Mouse (Mus musculus) embryo, embryonic 9.5 days (tissue): ENCODE measurements around the gene Gm5475.

Experiments used
- DNase-seq: peaks from one replicate; pipeline ENCODE4 v3.0.0-alpha.2; 2017; ENCODE audit errors: extremely low spot score

The Gm5475 gene

GRCm38 (mm10) chr15:100449495-100449894 is 27.5 kb downstream of the Gm5475 start:
- no peak for DNase-seq

- DNase-seq, result no peak
Measured at GRCm38 (mm10) chr15:100451245-100451644, 29.3 kb downstream of the Gm5475 start.

GRCm38 (mm10) chr15:100452486-100452885 is 30.5 kb downstream of the Gm5475 start:
- DNase-seq, result no peak

GRCm38 (mm10) chr15:100456356-100456991 is 34.5 kb downstream of the Gm5475 start:
- no peak for DNase-seq

GRCm38 (mm10) chr15:100457340-100457739 is 35.4 kb downstream of the Gm5475 start:
- peak; percentile 76 for DNase-seq

- peak; percentile 55 for DNase-seq
Measured at GRCm38 (mm10) chr15:100458055-100458454, 36.1 kb downstream of the Gm5475 start.

GRCm38 (mm10) chr15:100460942-100461341 is 39.0 kb downstream of the Gm5475 start:
- peak; percentile 31 for DNase-seq

GRCm38 (mm10) chr15:100461646-100462045 is 39.7 kb downstream of the Gm5475 start:
- DNase-seq, result no peak

GRCm38 (mm10) chr15:100462086-100462485 is 40.1 kb downstream of the Gm5475 start:
- no peak for DNase-seq

- DNase-seq, result peak; percentile 55
Measured at GRCm38 (mm10) chr15:100463712-100464111, 41.8 kb downstream of the Gm5475 start.

- DNase-seq, result no peak
Measured at GRCm38 (mm10) chr15:100465432-100465831, 43.5 kb downstream of the Gm5475 start.

GRCm38 (mm10) chr15:100467738-100468137 is 45.8 kb downstream of the Gm5475 start:
- no peak for DNase-seq

GRCm38 (mm10) chr15:100468295-100469188 is 46.6 kb downstream of the Gm5475 start, which contains the start of gene Letmd1:
Gene Letmd1, plus strand, starts transcription at chr15:100469023.
- DNase-seq, result peak; percentile 86

GRCm38 (mm10) chr15:100469189-100469545 is 47.2 kb downstream of the Gm5475 start:
- no peak for DNase-seq

GRCm38 (mm10) chr15:100470037-100470436 is 48.1 kb downstream of the Gm5475 start:
- no peak for DNase-seq

- no peak for DNase-seq
Measured at GRCm38 (mm10) chr15:100473926-100474503, 52.1 kb downstream of the Gm5475 start.
